ENCODE assay signal across 9 mouse cellular contexts in the genomic region with DNA sequence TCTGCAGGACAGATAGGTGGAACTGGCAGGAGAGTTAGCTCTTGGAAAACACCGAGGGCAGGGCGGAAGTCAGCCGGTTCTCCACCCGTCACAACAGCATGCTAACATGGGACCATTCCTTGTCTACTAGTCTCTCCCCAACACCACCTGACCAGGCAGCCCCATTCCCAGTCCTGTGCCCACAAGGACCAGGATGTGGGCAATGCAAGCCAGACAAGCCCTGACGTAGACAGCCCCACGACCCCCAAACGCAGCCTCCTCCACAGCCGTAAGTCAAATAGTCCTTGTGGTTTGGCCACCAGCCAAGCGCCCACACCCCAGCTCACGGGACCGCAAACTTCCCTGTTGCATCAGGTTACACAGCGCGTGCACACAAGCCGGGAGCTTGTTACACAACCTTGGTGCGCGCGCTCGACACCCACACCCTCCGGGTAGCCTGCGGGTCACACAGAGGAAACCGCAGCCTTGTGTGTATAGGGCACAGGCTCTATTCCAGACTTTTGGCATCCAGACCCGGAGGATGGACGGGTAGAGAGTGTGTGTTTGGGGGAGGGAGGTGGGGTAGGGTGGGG. TPM values are rescaled to one million over a fixed set of nuclear protein-coding genes. Genes with fewer than 3 reads are reported as not detected.
DNase-seq lines count a peak whose midpoint lies in the region; ATAC-seq and TF ChIP-seq lines count a peak whose summit lies in the region.
"Had no signal": no experiment of that assay in that cellular context is flagged by ENCODE, and none has a peak within 500 bp of the region (broad histone marks: within the 10 kb centered on the region; RNA-seq: fewer than 3 reads in every experiment).

No protein-coding gene starts in this region.

- 56% methylated on average over 23 of the region's 23 CpGs for WGBS in heart, embryonic 10.5 days
- WGBS in liver, embryonic 15.5 days (ENCODE audit: insufficient replicate concordance) = 3% methylated on average over 23 of the region's 23 CpGs
- 2% methylated on average over 23 of the region's 23 CpGs for WGBS in small intestine, adult 2 months
- WGBS in forebrain, embryonic 10.5 days = 84% methylated on average over 23 of the region's 23 CpGs

- peak; percentile 5; the same call in 1 of the 2 replicates for TF ChIP-seq POLR2A in small intestine, adult 2 months (IDR thresholded peaks at IDR 0.05; ENCODE audit: low read depth, low read length)

- H3K27ac ChIP-seq in heart, embryonic 10.5 days = peak overlapping the region; percentile 62
- H3K27ac ChIP-seq in liver, embryonic 15.5 days (replicated peaks) = 0 out of 2 replicates have a peak overlapping the region, but pooled peaks have one; percentile 19
- H3K27ac ChIP-seq in small intestine, adult 2 months (ENCODE audit: insufficient read depth, low read depth, low read length) = no peak overlapping the region
- H3K27ac ChIP-seq in forebrain, embryonic 10.5 days = no peak overlapping the region
- H3K27ac ChIP-seq: midbrain, embryonic 12.5 days had no signal

- peak overlapping the region; percentile 62 for H3K4me2 ChIP-seq in liver, embryonic 15.5 days
- H3K4me2 ChIP-seq: midbrain, embryonic 12.5 days had no signal

- H3K36me3 ChIP-seq in heart, embryonic 10.5 days = no peaks in the 10 kb centered on the region
- H3K36me3 ChIP-seq in liver, embryonic 15.5 days (replicated peaks) = no peaks in the 10 kb centered on the region
- no peaks in the 10 kb centered on the region for H3K36me3 ChIP-seq in small intestine, adult 2 months (ENCODE audit: control insufficient read depth, insufficient read depth, low read length)
- H3K36me3 ChIP-seq in forebrain, embryonic 10.5 days (replicated peaks) = no peaks in the 10 kb centered on the region
- H3K36me3 ChIP-seq: midbrain, embryonic 12.5 days had no signal

- DNase-seq in A20 (ENCODE audit: low read depth, low spot score) (peak; percentile 67), MEL-GATA-1-ER (ENCODE audit: extremely low read depth, low read depth) (peak; percentile 89)
- peak; percentile 25 for DNase-seq in cerebellum, adult 8-10 months
- no peak for DNase-seq in heart, embryonic 10.5 days (ENCODE audit: low spot score)
- peak; percentile 59 for DNase-seq in kidney, adult 9 months
- no peak for DNase-seq in forebrain, embryonic 10.5 days (ENCODE audit: extremely low spot score, low spot score)

- no peaks in the 10 kb centered on the region; the same call in 1 of the 2 replicates for H3K27me3 ChIP-seq in heart, embryonic 10.5 days (ENCODE audit: insufficient read depth, poor library complexity, severe bottlenecking)
- H3K27me3 ChIP-seq in liver, embryonic 15.5 days = no peaks in the 10 kb centered on the region
- no peaks in the 10 kb centered on the region for H3K27me3 ChIP-seq in small intestine, adult 2 months (ENCODE audit: control insufficient read depth, insufficient read depth, low read length)
- no peaks in the 10 kb centered on the region for H3K27me3 ChIP-seq in forebrain, embryonic 10.5 days (ENCODE audit: poor library complexity, severe bottlenecking)
- H3K27me3 ChIP-seq: midbrain, embryonic 12.5 days had no signal

- ATAC-seq in liver, embryonic 15.5 days (ENCODE audit: insufficient read depth) = peak; percentile 77

- H3K4me3 ChIP-seq in heart, embryonic 10.5 days = peak overlapping the region; percentile 37
- peak overlapping the region; percentile 28 for H3K4me3 ChIP-seq in liver, embryonic 15.5 days (replicated peaks)
- H3K4me3 ChIP-seq in small intestine, adult 2 months (ENCODE audit: low read depth, low read length) = peak overlapping the region; percentile 42
- H3K4me3 ChIP-seq in forebrain, embryonic 10.5 days = no peak overlapping the region
- H3K4me3 ChIP-seq: midbrain, embryonic 12.5 days had no signal

- H3K4me1 ChIP-seq in heart, embryonic 10.5 days = peaks cover 13% of the 10 kb centered on the region
- peaks cover 24% of the 10 kb centered on the region for H3K4me1 ChIP-seq in liver, embryonic 15.5 days (replicated peaks)
- H3K4me1 ChIP-seq in small intestine, adult 2 months (ENCODE audit: control insufficient read depth, insufficient read depth, insufficient read length, low read length) = peaks cover 11% of the 10 kb centered on the region
- peaks cover 16% of the 10 kb centered on the region for H3K4me1 ChIP-seq in forebrain, embryonic 10.5 days

- H3K9me3 ChIP-seq in heart, embryonic 10.5 days = 0 out of 2 replicates have a peak, but pooled peaks cover under 1% of the 10 kb centered on the region
- H3K9me3 ChIP-seq in liver, embryonic 15.5 days (replicated peaks) = no peaks in the 10 kb centered on the region
- H3K9me3 ChIP-seq in forebrain, embryonic 10.5 days = no peaks in the 10 kb centered on the region
- H3K9me3 ChIP-seq: midbrain, embryonic 12.5 days had no signal

- TF ChIP-seq CTCF in small intestine, adult 2 months (IDR thresholded peaks at IDR 0.05; ENCODE audit: extremely low read depth, insufficient read length, insufficient replicate concordance, low read depth, low read length) = no peak

- no peak overlapping the region for H3K9ac ChIP-seq in liver, embryonic 15.5 days
- H3K9ac ChIP-seq: midbrain, embryonic 12.5 days had no signal

RNA-seq across cellular contexts. Expression of a gene that starts 37.0 kb away (rescaled TPM):
- polyA plus RNA-seq in heart, embryonic 10.5 days (2016; fragmentation: Nextera tagmentation; extraction: Ambion mirVana) = 150 and 166 TPM in 2 replicates
- 60.7 and 64.6 TPM in 2 replicates for polyA plus RNA-seq in liver, embryonic 15.5 days (2015; fragmentation: Nextera tagmentation; extraction: Ambion mirVana)
- 14.4 and 19.5 TPM in 2 replicates for polyA plus RNA-seq in small intestine, adult 2 months (2012; rRNA removed)
- polyA plus RNA-seq in forebrain, embryonic 10.5 days (2016; fragmentation: Nextera tagmentation; extraction: Ambion mirVana) = 152 and 154 TPM in 2 replicates

RNA-seq across cellular contexts. Expression of a gene that starts 41.6 kb away (rescaled TPM):
- 4.5 and 6.0 TPM in 2 replicates for polyA plus RNA-seq in heart, embryonic 10.5 days (2016; fragmentation: Nextera tagmentation; extraction: Ambion mirVana)
- polyA plus RNA-seq in liver, embryonic 15.5 days (2015; fragmentation: Nextera tagmentation; extraction: Ambion mirVana) = 1.2 and 1.4 TPM in 2 replicates
- 108 and 177 TPM in 2 replicates for polyA plus RNA-seq in small intestine, adult 2 months (2012; rRNA removed)
- 2.4 and 2.5 TPM in 2 replicates for polyA plus RNA-seq in forebrain, embryonic 10.5 days (2016; fragmentation: Nextera tagmentation; extraction: Ambion mirVana)

Comparison
In these comparisons a context has a peak if more than half of its experiments do, and no peak if none do; other contexts are left out.
1. DNase-seq: peak in A20 (single experiment), MEL-GATA-1-ER (single experiment), cerebellum, adult 8-10 months (single experiment) and kidney, adult 9 months (single experiment); none in heart, embryonic 10.5 days (single experiment) and forebrain, embryonic 10.5 days (single experiment).
2. H3K27ac ChIP-seq: peak in heart, embryonic 10.5 days (single experiment) and liver, embryonic 15.5 days (single experiment); none in small intestine, adult 2 months (single experiment) and forebrain, embryonic 10.5 days (single experiment).
3. RNA of a gene that starts 41.6 kb away (polyA plus RNA-seq): 108 to 177 TPM in small intestine, adult 2 months; 4.5 to 6.0 TPM in heart, embryonic 10.5 days, 2.4 to 2.5 TPM in forebrain, embryonic 10.5 days and 1.2 to 1.4 TPM in liver, embryonic 15.5 days; every median in the first group is over 10 times any median in the second.